Mouse (Mus musculus): ENCODE data around the gene Xpr1.

DNA sequence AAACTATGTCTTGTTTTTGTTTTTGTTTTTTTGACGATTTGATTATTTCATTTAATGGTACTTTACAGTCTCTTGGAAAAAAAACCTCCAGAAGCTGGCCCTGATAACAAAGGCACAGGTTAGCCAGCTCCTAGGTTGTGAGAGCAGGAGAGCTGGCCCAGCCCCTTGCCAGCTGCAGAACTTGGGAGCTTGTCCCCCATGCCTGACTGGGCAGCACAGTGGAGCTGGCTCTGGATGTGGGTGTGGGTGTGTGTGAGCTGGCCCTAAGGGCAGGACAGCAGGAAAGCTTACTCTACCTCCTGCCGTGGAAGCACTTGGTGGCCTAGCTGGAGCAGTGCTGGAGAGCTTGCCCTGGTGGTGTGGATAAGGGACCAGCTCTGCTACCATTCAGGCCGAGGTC lies 129.2 kb downstream of the Xpr1 start:
- no peak for TF ChIP-seq TAL1 (IDR thresholded peaks at IDR 0.05; ENCODE audit: low read length)
- TF ChIP-seq TBP (IDR thresholded peaks at IDR 0.05; ENCODE audit: low read depth, low read length), result no peak
